Mouse (Mus musculus) neural tube, embryonic 14.5 days (tissue): ENCODE data around the gene Wdfy3. TPM values are rescaled to one million over a fixed set of nuclear protein-coding genes. Genes with fewer than 3 reads are reported as not detected.

Experiments
- ATAC-seq: fragments of 200-750 bp; cut with Nextera tagmentation; 2 replicates; pipeline ENCODE4 v1.8.0; 2017; ENCODE audit warnings: low read depth, mild to moderate bottlenecking, moderate TSS enrichment, moderate library complexity
- H3K27ac ChIP-seq: fragments of 300-500 bp; sonication (generic); 2 replicates; pipeline ENCODE4 v1.5.1; 2014; ENCODE audit warnings: low read depth, mild to moderate bottlenecking, control low read depth, low read length, moderate library complexity, mixed read lengths
- H3K27me3 ChIP-seq: fragments of 300-500 bp; sonication (generic); 2 replicates; pipeline ENCODE4 v1.6.1; 2014; ENCODE audit warnings: low read length; ENCODE audit not compliant: control insufficient read depth, insufficient read depth
- H3K36me3 ChIP-seq: fragments of 300-500 bp; sonication (generic); 2 replicates; pipeline ENCODE4 v1.6.1; 2014; ENCODE audit warnings: low read length, mixed read lengths; ENCODE audit not compliant: control insufficient read depth, insufficient read depth
- H3K4me1 ChIP-seq: fragments of 300-500 bp; sonication (generic); 2 replicates; pipeline ENCODE4 v1.6.1; 2014; ENCODE audit warnings: low read length; ENCODE audit not compliant: control insufficient read depth, insufficient read depth
- H3K4me2 ChIP-seq: fragments of 300-500 bp; sonication (generic); 2 replicates; pipeline ENCODE4 v1.6.1; 2014; ENCODE audit warnings: mild to moderate bottlenecking, low read depth, low read length, control low read depth
- H3K4me3 ChIP-seq: fragments of 300-500 bp; sonication (generic); 2 replicates; pipeline ENCODE4 v1.5.1; 2014; ENCODE audit warnings: low read depth, low read length, control low read depth, mixed read lengths
- H3K9ac ChIP-seq: fragments of 300-500 bp; sonication (generic); replicated peaks from 2 replicates; pipeline ENCODE4 v1.6.1; 2014; ENCODE audit warnings: low read depth, mild to moderate bottlenecking, control low read depth, low read length, mixed read lengths
- H3K9me3 ChIP-seq: fragments of 300-500 bp; sonication (generic); 2 replicates; pipeline ENCODE4 v1.6.1; 2016; ENCODE audit warnings: low read length; ENCODE audit not compliant: control insufficient read depth
- WGBS: fragments of 180-500 bp; shearing (Covaris S2); extraction: QIAGEN DNeasy Blood & Tissue Kit; methylation state at CpG from one replicate; pipeline ENCODE4 v1.1.7; 2014; 5-methylcytosine and 5-hydroxymethylcytosine counted together
- polyA plus RNA-seq: library from polyadenylated mRNA; unstranded; fragments of >200 nt; fragmentation: Nextera tagmentation; extraction: Ambion mirVana; gene quantifications from 2 replicates; pipeline ENCODE4 v1.2.1, GENCODE M21; 2014

The Wdfy3 gene
- polyA plus RNA-seq, 1 experiment from 2014 or later, result 34.9 TPM

DNA sequence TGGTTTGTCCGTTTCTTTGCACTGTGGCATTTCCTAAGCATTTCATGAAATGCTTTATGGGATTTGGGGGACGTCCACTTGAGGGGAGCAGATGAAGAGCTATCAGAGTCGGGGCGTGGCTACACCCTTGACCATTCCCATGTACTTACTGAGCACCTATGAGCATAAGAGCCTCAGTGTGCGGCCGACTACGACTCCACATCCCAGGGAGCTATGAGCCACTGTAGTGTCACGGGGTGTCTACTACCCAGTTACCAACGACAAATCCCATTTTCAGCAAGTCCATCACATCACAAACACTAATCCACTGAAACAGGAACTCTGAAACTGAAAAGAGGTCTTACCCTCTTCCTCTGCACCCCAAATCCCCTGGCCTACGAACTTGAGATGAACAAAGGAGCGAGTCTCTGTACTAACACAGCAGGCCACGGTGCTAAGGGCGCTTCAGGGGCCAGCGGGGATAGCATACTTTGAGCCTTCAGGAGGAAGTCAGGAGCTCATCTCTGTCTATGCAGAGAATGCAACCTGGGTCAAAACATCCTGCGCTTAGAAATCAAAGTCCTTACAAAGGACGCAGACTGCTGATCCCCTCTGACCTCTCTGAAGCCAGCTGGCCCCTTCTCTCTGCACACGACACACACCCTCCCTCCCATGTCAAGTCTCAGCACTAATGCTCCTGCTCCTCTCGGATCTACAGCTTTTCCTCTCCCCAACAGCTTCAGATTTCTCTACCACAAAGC, 6.5 kb downstream of the Wdfy3 start:
- Histone ChIP-seq H3K4me1 (peaks cover 31% of the 10 kb centered on the region), H3K36me3 (no peaks in the 10 kb centered on the region), H3K27ac (no peak overlapping the region), H3K4me2 (no peak overlapping the region), H3K27me3 (no peaks in the 10 kb centered on the region), H3K4me3 (no peak overlapping the region), H3K9ac (no peak overlapping the region), H3K9me3 (no peaks in the 10 kb centered on the region)
- no peak for ATAC-seq
- 59% methylated on average over 18 of the region's 18 CpGs for WGBS

DNA sequence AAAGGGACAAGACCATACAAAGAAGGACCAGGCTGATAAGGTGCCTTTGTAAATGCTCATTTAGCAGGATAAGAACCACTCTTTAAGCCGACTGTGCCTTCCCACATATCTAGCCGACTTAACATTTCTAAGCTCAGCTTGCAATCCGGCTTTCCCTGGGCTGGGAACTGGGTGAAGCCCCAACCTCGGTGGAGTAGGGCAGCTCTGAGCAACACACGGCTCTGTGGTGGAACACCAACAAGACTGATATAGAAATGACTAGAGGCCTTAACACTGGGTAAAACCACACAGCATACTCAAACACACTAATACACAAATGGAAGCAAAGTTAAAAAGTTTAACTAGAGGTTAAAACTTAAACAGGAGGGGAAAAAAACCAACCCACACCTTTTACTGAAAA, 7.9 kb downstream of the Wdfy3 start:
- ATAC-seq, result no peak
- H3K9me3 ChIP-seq, result no peaks in the 10 kb centered on the region
- H3K27ac ChIP-seq, result no peak overlapping the region
- H3K27me3 ChIP-seq, result no peaks in the 10 kb centered on the region
- no peak overlapping the region for H3K4me2 ChIP-seq
- no peak overlapping the region for H3K9ac ChIP-seq
- WGBS, result 76% methylated on average over 5 of the region's 5 CpGs
- no peak overlapping the region for H3K4me3 ChIP-seq
- H3K36me3 ChIP-seq, result no peaks in the 10 kb centered on the region
- peaks cover 21% of the 10 kb centered on the region for H3K4me1 ChIP-seq

DNA sequence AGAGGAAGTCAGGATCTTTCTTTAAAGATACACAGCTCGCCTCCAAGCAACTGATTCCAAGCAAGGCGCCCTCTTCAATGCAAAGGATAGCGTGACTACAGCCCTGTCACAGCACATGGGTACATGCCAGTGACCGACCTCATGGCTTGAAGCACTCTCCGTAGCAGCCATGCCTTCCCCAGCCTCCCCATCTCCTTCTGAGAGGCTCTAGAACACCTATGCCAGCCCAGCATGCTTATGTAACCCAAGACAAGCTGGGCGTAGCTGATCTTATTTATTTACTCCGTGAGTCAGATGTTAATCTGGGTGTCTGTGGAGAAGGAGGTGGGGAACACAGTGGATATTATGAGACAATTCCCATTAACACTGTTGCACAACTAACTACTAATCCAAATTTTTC, 13.8 kb downstream of the Wdfy3 start:
- H3K4me3 ChIP-seq, result no peak overlapping the region
- no peaks in the 10 kb centered on the region for H3K27me3 ChIP-seq
- no peak overlapping the region for H3K9ac ChIP-seq
- H3K36me3 ChIP-seq, result no peaks in the 10 kb centered on the region
- WGBS, result 64% methylated on average over 7 of the region's 7 CpGs
- ATAC-seq, result no peak
- peaks cover 10% of the 10 kb centered on the region for H3K4me1 ChIP-seq
- no peak overlapping the region for H3K27ac ChIP-seq
- H3K4me2 ChIP-seq, result no peak overlapping the region
- H3K9me3 ChIP-seq, result no peaks in the 10 kb centered on the region

DNA sequence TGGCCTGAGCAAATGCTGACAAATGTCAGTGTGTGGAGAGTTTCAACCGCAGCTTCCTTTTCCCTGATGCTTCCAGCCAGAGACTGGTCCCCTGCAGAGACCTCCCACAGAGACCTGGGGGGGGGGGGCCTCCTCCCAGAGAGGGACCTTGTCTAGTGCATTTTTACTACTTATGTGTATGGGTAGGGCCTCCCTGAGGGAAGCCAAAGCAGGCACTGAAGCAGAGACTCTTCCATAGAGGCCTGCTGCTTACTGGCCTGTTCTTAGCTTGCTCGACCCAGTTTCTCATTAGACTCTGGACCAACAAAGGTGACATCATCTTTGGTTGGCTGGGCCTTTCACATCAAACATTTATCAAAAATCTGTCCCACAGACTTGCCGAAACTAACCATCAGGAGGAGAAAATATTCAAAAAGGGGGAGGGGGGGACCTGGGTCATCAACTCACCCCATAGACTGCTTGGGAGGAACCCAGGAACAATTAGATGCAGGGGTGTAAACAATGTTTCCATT, 14.5 kb downstream of the Wdfy3 start:
- WGBS, result 31% methylated on average over 3 of the region's 3 CpGs
- Histone ChIP-seq H3K36me3 (no peaks in the 10 kb centered on the region), H3K9me3 (no peaks in the 10 kb centered on the region), H3K27me3 (no peaks in the 10 kb centered on the region), H3K9ac (no peak overlapping the region), H3K4me3 (no peak overlapping the region), H3K4me1 (peaks cover 10% of the 10 kb centered on the region), H3K4me2 (no peak overlapping the region), H3K27ac (no peak overlapping the region)
- ATAC-seq, result no peak

DNA sequence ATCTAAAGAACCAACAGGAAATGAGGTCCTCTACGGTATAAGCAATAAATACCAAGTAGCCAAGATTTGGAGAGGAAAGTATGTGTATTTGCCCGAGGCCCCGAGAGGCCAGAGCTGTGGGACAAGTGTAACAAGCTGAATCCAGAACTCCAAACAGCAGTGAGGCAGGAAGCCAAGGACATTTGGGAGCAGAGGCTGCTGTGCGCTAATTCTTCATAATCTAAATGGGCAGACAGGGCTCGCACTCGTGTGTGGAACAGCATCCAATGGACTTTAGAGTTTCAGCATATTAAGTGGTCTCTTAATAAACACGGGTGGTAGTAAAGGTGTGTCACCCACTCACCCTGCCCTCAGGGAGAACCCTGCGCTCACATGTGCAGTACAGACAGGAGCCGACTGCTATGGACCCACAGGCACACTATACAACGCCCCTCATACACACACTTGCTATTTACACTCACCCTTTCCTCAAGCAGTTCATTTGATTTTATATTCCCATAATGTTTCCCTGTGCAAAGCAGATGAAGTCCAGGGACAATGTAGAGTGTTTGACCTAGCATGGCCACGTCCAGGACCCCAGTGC, 15.1 kb downstream of the Wdfy3 start:
- Histone ChIP-seq H3K9me3 (no peaks in the 10 kb centered on the region), H3K4me1 (peaks cover 10% of the 10 kb centered on the region), H3K9ac (no peak overlapping the region), H3K4me2 (no peak overlapping the region), H3K27ac (no peak overlapping the region), H3K27me3 (no peaks in the 10 kb centered on the region), H3K4me3 (no peak overlapping the region), H3K36me3 (no peaks in the 10 kb centered on the region)
- 75% methylated on average over 11 of the region's 11 CpGs for WGBS
- ATAC-seq, result no peak

DNA sequence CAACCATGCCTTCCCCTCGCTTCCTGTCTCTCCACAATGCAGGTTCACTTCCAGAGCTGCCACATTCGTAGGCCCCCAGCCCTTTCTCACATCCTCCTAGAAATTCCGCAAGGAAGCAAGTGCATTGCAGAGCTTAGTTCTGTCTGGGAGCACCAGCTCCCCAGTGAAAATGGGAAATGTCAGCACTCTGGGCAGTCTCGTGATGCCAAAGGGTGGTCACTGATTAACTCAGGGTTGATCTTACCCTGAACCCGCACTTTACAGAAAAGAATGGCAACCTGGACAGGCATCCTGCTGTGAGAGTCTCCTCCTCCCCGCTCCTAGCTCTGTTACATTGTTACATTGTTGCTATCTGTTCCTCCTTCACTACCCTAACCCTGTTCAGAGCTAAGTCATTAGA, 16.8 kb downstream of the Wdfy3 start:
- Histone ChIP-seq H3K4me1 (peaks cover 11% of the 10 kb centered on the region), H3K27me3 (no peaks in the 10 kb centered on the region), H3K4me3 (no peak overlapping the region), H3K36me3 (no peaks in the 10 kb centered on the region), H3K27ac (no peak overlapping the region), H3K9me3 (no peaks in the 10 kb centered on the region), H3K4me2 (no peak overlapping the region), H3K9ac (no peak overlapping the region)
- 59% methylated on average over 6 of the region's 6 CpGs for WGBS
- ATAC-seq, result no peak

DNA sequence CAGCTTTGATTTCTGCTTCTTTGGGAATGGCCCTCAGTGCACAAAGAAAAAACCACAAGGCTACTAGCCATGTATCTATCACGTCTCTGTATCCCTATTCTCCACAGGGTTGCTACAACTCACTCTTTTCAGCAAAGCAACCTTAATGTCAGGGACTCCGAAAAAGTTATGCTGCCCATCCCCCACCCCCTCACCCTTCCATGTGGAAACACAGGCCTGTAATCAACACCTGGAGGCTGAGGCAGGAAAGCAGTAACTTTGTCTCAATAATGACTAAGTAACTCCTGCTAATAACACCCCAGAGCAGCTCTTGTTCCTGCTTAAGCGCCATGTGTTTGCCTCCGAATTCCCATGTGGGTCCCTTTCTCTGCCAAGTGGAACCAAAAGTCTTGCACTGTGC, 17.3 kb downstream of the Wdfy3 start:
- H3K36me3 ChIP-seq, result no peaks in the 10 kb centered on the region
- H3K9me3 ChIP-seq, result no peaks in the 10 kb centered on the region
- peaks cover 11% of the 10 kb centered on the region for H3K4me1 ChIP-seq
- no peaks in the 10 kb centered on the region for H3K27me3 ChIP-seq
- no peak overlapping the region for H3K9ac ChIP-seq
- no peak overlapping the region for H3K27ac ChIP-seq
- H3K4me2 ChIP-seq, result no peak overlapping the region
- WGBS, result 64% methylated on average over 4 of the region's 4 CpGs
- H3K4me3 ChIP-seq, result no peak overlapping the region
- ATAC-seq, result no peak

DNA sequence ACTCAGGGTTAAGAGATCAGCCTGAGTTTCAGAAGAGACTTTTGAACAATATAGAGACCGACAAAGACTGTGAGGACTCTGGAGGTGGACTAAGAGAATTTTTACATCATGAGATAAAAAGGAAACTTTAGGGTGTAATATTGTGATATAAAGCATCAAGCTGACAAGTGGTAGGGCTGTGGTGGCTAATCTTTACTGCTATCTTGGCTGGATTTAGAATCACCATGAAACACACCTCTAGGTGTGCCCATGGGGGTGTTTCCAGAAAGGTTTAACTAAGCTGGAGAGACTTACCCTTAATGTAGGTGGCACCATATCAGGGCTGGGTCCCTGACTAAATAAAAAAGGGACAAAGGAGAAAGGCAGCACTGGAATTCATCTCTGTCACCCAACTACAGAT, 19.0 kb downstream of the Wdfy3 start:
- WGBS, result 98% methylated on average over 1 of the region's 1 CpGs
- no peaks in the 10 kb centered on the region for H3K27me3 ChIP-seq
- H3K27ac ChIP-seq, result no peak overlapping the region
- H3K4me3 ChIP-seq, result no peak overlapping the region
- no peak overlapping the region for H3K4me2 ChIP-seq
- H3K36me3 ChIP-seq, result no peaks in the 10 kb centered on the region
- no peaks in the 10 kb centered on the region for H3K9me3 ChIP-seq
- H3K9ac ChIP-seq, result no peak overlapping the region
- ATAC-seq, result no peak
- peaks cover 11% of the 10 kb centered on the region for H3K4me1 ChIP-seq

DNA sequence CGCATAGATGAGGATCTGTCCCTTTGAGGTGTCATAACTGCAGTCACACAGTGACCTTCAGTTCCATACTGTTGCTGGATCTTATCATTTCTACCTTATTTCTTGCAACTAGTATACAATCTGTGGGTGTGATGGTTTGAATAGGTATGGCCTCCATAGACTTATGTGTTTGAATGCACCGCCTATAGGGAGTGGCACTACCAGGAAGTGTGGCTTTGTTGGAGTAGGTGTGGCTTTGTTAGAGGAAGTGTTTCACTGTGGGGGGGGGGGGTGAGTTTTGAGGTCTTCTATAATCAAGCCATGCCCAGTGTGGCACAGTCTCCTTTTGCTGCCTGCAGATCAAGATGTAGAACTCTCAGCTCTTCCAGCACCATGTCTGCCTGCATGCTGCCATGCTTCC, 21.3 kb downstream of the Wdfy3 start:
- H3K9ac ChIP-seq, result no peak overlapping the region
- ATAC-seq, result no peak
- no peak overlapping the region for H3K27ac ChIP-seq
- WGBS, result 94% methylated on average over 2 of the region's 2 CpGs
- H3K4me2 ChIP-seq, result no peak overlapping the region
- no peaks in the 10 kb centered on the region for H3K27me3 ChIP-seq
- no peaks in the 10 kb centered on the region for H3K9me3 ChIP-seq
- no peaks in the 10 kb centered on the region for H3K36me3 ChIP-seq
- H3K4me1 ChIP-seq, result 0 out of 2 replicates have a peak, but pooled peaks cover 4% of the 10 kb centered on the region
- no peak overlapping the region for H3K4me3 ChIP-seq
